Mouse (Mus musculus): Measurements from ENCODE around the gene Gpx8. TPM values are rescaled to one million over a fixed set of nuclear protein-coding genes. Genes with fewer than 3 reads are reported as not detected.

Gpx8 gene
- total and polyA plus RNA-seq, 2 experiments from 2014 or later, result 16.2 to 37.5 TPM

DNA sequence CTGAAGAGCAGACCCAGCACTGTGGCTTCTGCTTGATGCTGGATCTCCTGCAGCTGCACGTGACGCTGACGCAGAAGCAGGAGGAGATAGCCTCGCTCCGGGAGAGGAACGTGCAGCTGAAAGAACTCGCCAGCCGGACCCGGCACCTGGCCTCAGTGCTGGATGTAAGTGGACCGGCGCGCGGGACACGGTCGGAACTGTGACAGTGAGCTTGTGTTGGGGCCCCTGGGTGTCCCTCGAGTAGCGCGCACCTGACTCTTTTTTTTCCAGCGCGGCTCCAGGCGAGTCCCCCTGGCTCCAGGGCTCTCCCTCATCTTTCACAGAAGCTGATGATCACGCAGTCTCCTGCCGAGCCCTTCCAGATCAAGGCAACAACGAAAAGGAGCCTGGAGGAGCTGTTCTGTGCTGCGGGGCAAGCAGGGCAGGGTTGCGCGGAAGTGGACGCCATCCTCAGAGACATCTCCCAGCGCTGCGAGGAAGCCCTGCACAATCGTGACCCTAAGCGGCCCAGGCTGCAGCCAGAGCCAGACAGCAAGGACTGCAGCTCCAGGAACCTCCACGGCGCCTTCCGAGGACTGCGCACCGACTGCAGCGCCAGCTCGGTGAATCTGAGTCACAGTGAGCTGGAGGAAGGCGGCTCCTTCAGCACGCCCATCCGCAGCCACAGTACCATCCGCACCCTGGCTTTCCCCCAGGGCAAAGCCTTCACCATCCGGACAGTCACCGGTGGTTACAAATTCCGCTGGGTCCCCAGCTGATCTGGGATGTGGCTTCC lies 47.6 kb downstream of the Gpx8 start:
- ATAC-seq (ENCODE audit: low FRiP score), result peak; percentile 55; the same call in 1 of the 2 replicates
- Histone ChIP-seq H3K27ac (ENCODE audit: low read depth, low read length) (0 out of 2 replicates have a peak overlapping the region, but pooled peaks have one; percentile 32), H3K36me3 (ENCODE audit: insufficient read depth, low read length) (no peaks in the 10 kb centered on the region), H3K4me1 (ENCODE audit: insufficient read depth, low read length) (peaks cover under 1% of the 10 kb centered on the region; the same call in 1 of the 2 replicates), H3K9ac (replicated peaks; ENCODE audit: low read length, poor library complexity, severe bottlenecking) (peak overlapping the region; percentile 51), H3K27me3 (ENCODE audit: insufficient read depth, low read length) (peaks cover 53% of the 10 kb centered on the region), H3K9me3 (ENCODE audit: low read length) (no peaks in the 10 kb centered on the region), H3K4me2 (ENCODE audit: low read depth, low read length, poor library complexity, severe bottlenecking) (peak overlapping the region; percentile 94), H3K4me3 (ENCODE audit: low read depth, low read length) (peak overlapping the region; percentile 44)
- peak; percentile 40 for DNase-seq (ENCODE audit: low spot score)
- no peak for TF ChIP-seq CTCF (IDR thresholded peaks at IDR 0.05)
- under 1% methylated on average over 46 of the region's 46 CpGs for WGBS

DNA sequence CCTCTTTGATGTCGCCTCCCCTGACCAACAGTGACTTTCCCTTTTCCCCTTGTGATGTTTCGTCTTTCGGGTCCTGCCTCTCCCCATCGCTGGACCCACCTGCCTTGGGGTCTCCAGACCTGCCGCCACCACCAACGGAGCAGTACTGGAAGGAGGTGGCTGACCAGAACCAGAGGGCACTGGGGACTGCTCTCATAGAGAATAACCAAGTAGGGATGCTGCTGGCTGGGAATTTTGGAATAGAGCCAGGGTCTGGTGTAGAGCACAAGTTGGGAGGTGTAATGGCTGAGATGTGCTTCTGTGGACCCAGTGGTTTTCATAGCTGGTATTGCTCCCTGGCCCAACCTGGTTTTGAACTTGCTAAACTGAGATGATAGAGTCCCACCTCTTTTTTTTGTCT lies 48.8 kb downstream of the Gpx8 start:
- H3K9me3 ChIP-seq (ENCODE audit: low read length), result no peaks in the 10 kb centered on the region
- peaks cover 5% of the 10 kb centered on the region; the same call in 1 of the 2 replicates for H3K4me1 ChIP-seq (ENCODE audit: insufficient read depth, low read length)
- TF ChIP-seq CTCF (IDR thresholded peaks at IDR 0.05), result no peak
- DNase-seq (ENCODE audit: low spot score), result no peak
- H3K27ac ChIP-seq (ENCODE audit: low read depth, low read length), result no peak overlapping the region
- WGBS, result 73% methylated on average over 6 of the region's 6 CpGs
- no peak overlapping the region for H3K4me2 ChIP-seq (ENCODE audit: low read depth, low read length, poor library complexity, severe bottlenecking)
- H3K9ac ChIP-seq (replicated peaks; ENCODE audit: low read length, poor library complexity, severe bottlenecking), result no peak overlapping the region
- no peaks in the 10 kb centered on the region for H3K36me3 ChIP-seq (ENCODE audit: insufficient read depth, low read length)
- peaks cover 60% of the 10 kb centered on the region for H3K27me3 ChIP-seq (ENCODE audit: insufficient read depth, low read length)
- no peak for ATAC-seq (ENCODE audit: low FRiP score)
- no peak overlapping the region for H3K4me3 ChIP-seq (ENCODE audit: low read depth, low read length)

- Histone ChIP-seq H3K9me3 (ENCODE audit: low read length) (no peaks in the 10 kb centered on the region), H3K4me3 (ENCODE audit: low read depth, low read length) (no peak overlapping the region), H3K27me3 (ENCODE audit: insufficient read depth, low read length) (peaks cover 63% of the 10 kb centered on the region), H3K4me1 (ENCODE audit: insufficient read depth, low read length) (peaks cover 5% of the 10 kb centered on the region; the same call in 1 of the 2 replicates), H3K36me3 (ENCODE audit: insufficient read depth, low read length) (no peaks in the 10 kb centered on the region), H3K9ac (replicated peaks; ENCODE audit: low read length, poor library complexity, severe bottlenecking) (no peak overlapping the region), H3K4me2 (ENCODE audit: low read depth, low read length, poor library complexity, severe bottlenecking) (no peak overlapping the region), H3K27ac (ENCODE audit: low read depth, low read length) (no peak overlapping the region)
- DNase-seq (ENCODE audit: low spot score), result no peak
- 56% methylated on average over 4 of the region's 4 CpGs for WGBS
- TF ChIP-seq CTCF (IDR thresholded peaks at IDR 0.05), result no peak
- ATAC-seq (ENCODE audit: low FRiP score), result no peak
Observed at GRCm38 (mm10) chr13:112996407-112996806, 49.8 kb downstream of the Gpx8 start.

GRCm38 (mm10) chr13:112994191-112994590 lies 52.0 kb downstream of the Gpx8 start:
- ATAC-seq (ENCODE audit: low FRiP score) (peak; percentile 67), DNase-seq (ENCODE audit: low spot score) (peak; percentile 66)
- Histone ChIP-seq H3K9ac (replicated peaks; ENCODE audit: low read length, poor library complexity, severe bottlenecking) (peak overlapping the region; percentile 52), H3K9me3 (ENCODE audit: low read length) (no peaks in the 10 kb centered on the region), H3K4me2 (ENCODE audit: low read depth, low read length, poor library complexity, severe bottlenecking) (peak overlapping the region; percentile 74), H3K4me3 (ENCODE audit: low read depth, low read length) (peak overlapping the region; percentile 45), H3K4me1 (ENCODE audit: insufficient read depth, low read length) (peaks cover 5% of the 10 kb centered on the region; the same call in 1 of the 2 replicates), H3K36me3 (ENCODE audit: insufficient read depth, low read length) (no peaks in the 10 kb centered on the region), H3K27me3 (ENCODE audit: insufficient read depth, low read length) (peaks cover 74% of the 10 kb centered on the region), H3K27ac (ENCODE audit: low read depth, low read length) (no peak overlapping the region)
- peak; percentile 80 for TF ChIP-seq CTCF (IDR thresholded peaks at IDR 0.05)
- WGBS, result 2% methylated on average over 25 of the region's 25 CpGs

DNA sequence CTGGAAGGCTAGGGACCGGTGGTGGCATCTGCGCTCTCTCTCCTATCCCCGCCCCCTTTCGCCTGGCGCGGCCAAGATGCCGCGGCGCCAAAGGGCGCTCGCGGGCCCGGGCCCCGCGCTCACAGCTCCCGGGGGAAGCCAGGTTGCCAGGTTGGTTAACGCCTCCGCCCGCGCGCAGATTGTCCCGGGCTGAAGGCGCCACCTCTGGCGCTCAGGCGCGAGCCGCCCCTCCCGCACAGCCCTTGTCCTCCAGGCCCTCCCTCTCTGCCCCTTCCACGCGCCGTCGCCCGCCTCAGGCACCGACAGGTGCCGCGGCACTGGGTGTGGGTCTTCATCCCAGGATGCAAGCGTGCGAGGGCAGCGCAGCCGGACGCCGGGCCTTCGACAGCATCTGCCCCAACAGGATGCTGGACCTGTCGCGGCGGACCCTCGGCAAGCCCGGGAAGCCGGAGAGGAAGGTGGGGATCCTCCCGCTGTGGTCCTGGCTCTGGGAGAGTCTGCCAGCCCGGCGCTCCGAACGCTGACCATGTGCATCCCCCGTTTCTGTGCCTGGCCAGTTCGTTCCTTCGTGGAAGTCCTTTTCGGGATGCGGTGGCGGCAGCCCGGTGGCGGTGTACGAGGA lies 52.6 kb downstream of the Gpx8 start, which contains the start of gene Mcidas:
Gene Mcidas (plus strand): TSS at position 315 of the 622 bp plus-strand sequence.
- peaks cover 79% of the 10 kb centered on the region for H3K27me3 ChIP-seq (ENCODE audit: insufficient read depth, low read length)
- peak within 1 kb of the TSS; percentile 52 for H3K9ac ChIP-seq (replicated peaks; ENCODE audit: low read length, poor library complexity, severe bottlenecking)
- peak within 1 kb of the TSS; percentile 45 for H3K4me3 ChIP-seq (ENCODE audit: low read depth, low read length)
- H3K36me3 ChIP-seq (ENCODE audit: insufficient read depth, low read length), result no peaks in the 10 kb centered on the region
- 0% methylated on average over 61 of the region's 63 CpGs for WGBS
- peak within 1 kb of the TSS; percentile 74 for H3K4me2 ChIP-seq (ENCODE audit: low read depth, low read length, poor library complexity, severe bottlenecking)
- no peaks in the 10 kb centered on the region for H3K9me3 ChIP-seq (ENCODE audit: low read length)
- no peak within 1 kb of the TSS for H3K27ac ChIP-seq (ENCODE audit: low read depth, low read length)
- ATAC-seq (ENCODE audit: low FRiP score) (peak; percentile 17; the same call in 1 of the 2 replicates), DNase-seq (ENCODE audit: low spot score) (no peak)
- H3K4me1 ChIP-seq (ENCODE audit: insufficient read depth, low read length), result peaks cover 5% of the 10 kb centered on the region; the same call in 1 of the 2 replicates
- no peak for TF ChIP-seq CTCF (IDR thresholded peaks at IDR 0.05)

MicroRNA genes within 50 kb of the gene (microRNA counts, 519-probe panel; counts per million panel counts)
- 528 counts per million, percentile 58 among the panel's probes with 10 or more counts for microRNA mmu-miR-449a
- microRNA mmu-miR-449b, result 528 counts per million, percentile 58 among the panel's probes with 10 or more counts
- 528 counts per million, percentile 58 among the panel's probes with 10 or more counts for microRNA mmu-miR-449c

Small RNAs within 50 kb of the gene (microRNA-seq; reads per million reads assigned to microRNA genes)
- gene Mir449a (ENCODE audit: borderline number of aligned reads), result 2,182 reads per million, percentile 80 among the genes with 10 or more reads in this experiment
- not detected for gene Mir449b (ENCODE audit: borderline number of aligned reads)
- gene Mir449c (ENCODE audit: borderline number of aligned reads), result 1.3 reads per million

Other genes with a start within 250 kb of the Gpx8 start
- gene Plpp1, start 245.6 kb downstream of the Gpx8 start, total RNA-seq (2014; rRNA removed), result 59.7 and 59.9 TPM in 2 replicates
- gene Plpp1, start 245.6 kb downstream of the Gpx8 start, polyA plus RNA-seq (2015; fragmentation: Nextera tagmentation; extraction: Ambion mirVana), result 87.2 and 91.0 TPM in 2 replicates
- 24.2 and 34.3 TPM in 2 replicates for gene Mtrex, start 119.0 kb downstream of the Gpx8 start, total RNA-seq (2014; rRNA removed)
- gene Mtrex, start 119.0 kb downstream of the Gpx8 start, polyA plus RNA-seq (2015; fragmentation: Nextera tagmentation; extraction: Ambion mirVana), result 35.5 and 40.5 TPM in 2 replicates
- gene Dhx29, start 119.0 kb downstream of the Gpx8 start, total RNA-seq (2014; rRNA removed), result 18.0 and 20.7 TPM in 2 replicates
- gene Dhx29, start 119.0 kb downstream of the Gpx8 start, polyA plus RNA-seq (2015; fragmentation: Nextera tagmentation; extraction: Ambion mirVana), result 25.4 and 30.6 TPM in 2 replicates
- gene Ccno, start 58.6 kb downstream of the Gpx8 start, total RNA-seq (2014; rRNA removed), result 1.6 and 7.9 TPM in 2 replicates
- 1.0 and 1.1 TPM in 2 replicates for gene Ccno, start 58.6 kb downstream of the Gpx8 start, polyA plus RNA-seq (2015; fragmentation: Nextera tagmentation; extraction: Ambion mirVana)
- gene Mcidas, start 52.6 kb downstream of the Gpx8 start, total RNA-seq (2014; rRNA removed), result 0.77 and 1.4 TPM in 2 replicates
- gene Mcidas, start 52.6 kb downstream of the Gpx8 start, polyA plus RNA-seq (2015; fragmentation: Nextera tagmentation; extraction: Ambion mirVana), result 0.38 and 0.81 TPM in 2 replicates
- gene Cdc20b, start 11.3 kb downstream of the Gpx8 start, total RNA-seq (2014; rRNA removed), result 1.7 and 2.0 TPM in 2 replicates
- gene Cdc20b, start 11.3 kb downstream of the Gpx8 start, polyA plus RNA-seq (2015; fragmentation: Nextera tagmentation; extraction: Ambion mirVana), result 0.15 and 0.18 TPM in 2 replicates
- not detected in 2 replicates for gene Gzma, start 54.6 kb upstream of the Gpx8 start, total RNA-seq (2014; rRNA removed)
- not detected in 2 replicates for gene Gzma, start 54.6 kb upstream of the Gpx8 start, polyA plus RNA-seq (2015; fragmentation: Nextera tagmentation; extraction: Ambion mirVana)
- 0.44 and 1.1 TPM in 2 replicates for gene Esm1, start 163.2 kb upstream of the Gpx8 start, total RNA-seq (2014; rRNA removed)
- 1.2 and 3.0 TPM in 2 replicates for gene Esm1, start 163.2 kb upstream of the Gpx8 start, polyA plus RNA-seq (2015; fragmentation: Nextera tagmentation; extraction: Ambion mirVana)
- not detected in 2 replicates for gene Gzmk, start 179.5 kb upstream of the Gpx8 start, total RNA-seq (2014; rRNA removed)
- gene Gzmk, start 179.5 kb upstream of the Gpx8 start, polyA plus RNA-seq (2015; fragmentation: Nextera tagmentation; extraction: Ambion mirVana), result 0.17 TPM in 1 of 2 replicates, not detected in the other
- gene BC067074, start 246.7 kb upstream of the Gpx8 start, total RNA-seq (2014; rRNA removed), result 2.4 and 3.5 TPM in 2 replicates
- gene BC067074, start 246.7 kb upstream of the Gpx8 start, polyA plus RNA-seq (2015; fragmentation: Nextera tagmentation; extraction: Ambion mirVana), result 0.48 and 0.72 TPM in 2 replicates

Measured in midbrain, postnatal 0 days (tissue).